Mouse (Mus musculus) heart, postnatal 0 days (tissue): Measurements from ENCODE around the gene Tlx2.

Source experiments
- CTCF ChIP-seq: IDR thresholded peaks from 2 replicates; pipeline ENCODE4 v1.5.1; 2016; ENCODE audit warnings: antibody characterized with exemption, control low read depth, low read depth
- EP300 ChIP-seq: IDR thresholded peaks from 2 replicates; pipeline ENCODE4 v1.6.1; 2016; ENCODE audit warnings: antibody characterized with exemption, low read depth

GRCm38 (mm10) chr6:83087926-83088260 is 17.8 kb upstream of the Tlx2 start:
- TF ChIP-seq CTCF (no peak), EP300 (no peak)
